Mouse (Mus musculus): ENCODE data around the gene Snapin. TPM values are rescaled to one million over a fixed set of nuclear protein-coding genes. Genes with fewer than 3 reads are reported as not detected.

The Snapin gene
- polyA plus RNA-seq, 1 experiment from 2014 or later, result 98.7 TPM

DNA sequence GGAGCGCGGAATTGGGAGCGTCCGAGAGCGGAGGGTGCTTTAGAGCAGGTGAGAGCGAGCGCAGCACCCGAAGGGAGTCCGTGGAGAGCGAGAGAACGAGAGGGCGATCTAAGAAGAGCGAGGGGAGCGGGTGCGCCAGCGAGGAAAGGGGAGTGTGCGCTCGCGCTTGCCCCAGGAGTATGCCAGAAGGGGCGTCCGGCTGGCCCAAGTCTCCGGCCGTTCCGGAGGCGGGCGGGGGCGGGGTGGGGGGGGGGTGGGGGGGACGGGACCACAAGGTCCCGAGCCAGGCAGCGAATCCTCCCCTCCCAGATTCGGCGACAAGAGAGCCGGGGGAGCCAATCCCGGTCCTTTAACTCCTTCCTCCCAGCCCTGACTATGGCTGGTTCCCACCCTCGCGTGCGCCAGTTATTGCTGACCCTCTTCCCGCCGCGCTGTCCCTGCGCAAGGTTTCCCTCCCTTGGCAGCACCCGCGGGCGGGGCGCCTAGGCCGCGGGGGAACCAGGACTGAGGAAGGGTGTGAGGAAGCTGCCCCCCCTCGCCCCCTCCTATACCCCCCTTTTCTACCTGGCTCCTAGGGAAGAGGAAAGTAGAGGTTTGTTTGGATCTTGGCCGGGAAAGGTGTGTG lies 25.0 kb downstream of the Snapin start, which contains the start of gene Npr1:
Gene Npr1, minus strand, starts transcription at position 181 of the 625 bp plus-strand sequence.
- H3K9me3 ChIP-seq (replicated peaks), result no peaks in the 10 kb centered on the region
- no peak within 1 kb of the TSS for H3K27ac ChIP-seq (replicated peaks)
- peaks cover 52% of the 10 kb centered on the region for H3K27me3 ChIP-seq (replicated peaks)
- H3K9ac ChIP-seq (replicated peaks), result peak within 1 kb of the TSS; percentile 55
- H3K36me3 ChIP-seq, result no peaks in the 10 kb centered on the region
- 0% methylated on average over 30 of the region's 49 CpGs for WGBS
- H3K4me2 ChIP-seq, result peak within 1 kb of the TSS; percentile 96
- ATAC-seq (ENCODE audit: low FRiP score), result peak; percentile 60
- H3K4me3 ChIP-seq (replicated peaks), result peak within 1 kb of the TSS; percentile 60
- H3K4me1 ChIP-seq, result peaks cover 18% of the 10 kb centered on the region

DNA sequence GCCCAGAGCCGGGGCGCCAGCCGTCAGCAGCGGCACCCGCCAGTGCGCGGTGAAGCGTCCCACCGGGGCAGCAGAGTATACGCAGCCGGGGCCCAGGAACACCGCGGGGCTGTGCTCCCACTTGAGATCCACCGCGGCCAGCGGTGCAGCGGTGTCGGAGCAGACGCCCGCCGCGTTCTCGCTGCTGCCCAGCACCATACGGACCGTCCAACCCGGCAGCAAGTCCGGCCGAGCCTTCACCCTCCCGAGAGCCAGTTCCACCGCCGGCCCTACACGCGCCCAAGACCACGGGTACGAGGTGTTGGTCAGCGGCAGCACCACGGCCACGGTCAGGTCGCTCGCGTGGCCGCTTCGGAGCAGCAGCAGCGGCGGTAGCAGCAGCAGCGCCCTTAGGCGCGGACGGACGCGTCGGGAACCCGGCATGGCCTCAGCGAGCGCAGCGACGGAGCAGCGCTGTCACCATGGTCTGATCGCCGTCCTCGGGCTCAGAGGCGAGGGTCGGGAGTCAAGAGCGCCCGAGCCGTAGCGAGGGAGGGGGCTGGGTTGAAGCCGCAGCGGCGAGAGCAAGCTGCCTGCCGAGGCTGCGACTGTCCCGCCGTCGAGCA lies 25.6 kb downstream of the Snapin start:
- H3K4me3 ChIP-seq (replicated peaks), result peak overlapping the region; percentile 60
- peaks cover 52% of the 10 kb centered on the region for H3K27me3 ChIP-seq (replicated peaks)
- ATAC-seq (ENCODE audit: low FRiP score), result peak; percentile 51
- no peaks in the 10 kb centered on the region for H3K9me3 ChIP-seq (replicated peaks)
- H3K9ac ChIP-seq (replicated peaks), result peak overlapping the region; percentile 55
- H3K36me3 ChIP-seq, result no peaks in the 10 kb centered on the region
- no peak overlapping the region for H3K27ac ChIP-seq (replicated peaks)
- peaks cover 18% of the 10 kb centered on the region for H3K4me1 ChIP-seq
- peak overlapping the region; percentile 96 for H3K4me2 ChIP-seq
- WGBS, result under 1% methylated on average over 75 of the region's 75 CpGs

DNA sequence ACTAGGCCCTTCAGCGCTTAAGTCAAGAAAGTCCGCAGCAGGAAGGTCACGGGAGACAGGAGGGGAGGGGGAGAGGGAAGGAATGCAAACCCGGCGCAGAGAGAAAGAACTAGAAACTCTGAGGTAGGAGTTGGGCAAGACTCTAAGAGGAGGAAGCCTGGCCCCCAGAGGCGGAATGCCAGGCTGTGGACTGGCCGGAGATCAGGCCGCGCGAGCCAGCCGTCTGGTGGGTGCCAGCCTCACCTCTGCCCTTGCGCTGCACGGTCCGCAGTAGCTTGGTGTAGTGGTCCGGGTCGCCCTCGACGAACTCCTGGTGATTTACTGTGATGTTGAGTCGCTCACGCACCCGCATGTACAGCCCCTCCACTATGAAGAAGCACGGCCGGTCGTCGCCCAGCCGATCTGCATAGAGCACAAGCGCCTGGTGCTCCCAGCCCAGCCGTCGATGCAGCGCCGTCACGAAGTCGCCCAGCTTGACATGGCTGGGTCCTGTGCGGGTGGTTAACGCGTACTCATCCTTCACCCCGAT lies 26.2 kb downstream of the Snapin start:
- WGBS, result 13% methylated on average over 37 of the region's 37 CpGs
- peaks cover 52% of the 10 kb centered on the region for H3K27me3 ChIP-seq (replicated peaks)

DNA sequence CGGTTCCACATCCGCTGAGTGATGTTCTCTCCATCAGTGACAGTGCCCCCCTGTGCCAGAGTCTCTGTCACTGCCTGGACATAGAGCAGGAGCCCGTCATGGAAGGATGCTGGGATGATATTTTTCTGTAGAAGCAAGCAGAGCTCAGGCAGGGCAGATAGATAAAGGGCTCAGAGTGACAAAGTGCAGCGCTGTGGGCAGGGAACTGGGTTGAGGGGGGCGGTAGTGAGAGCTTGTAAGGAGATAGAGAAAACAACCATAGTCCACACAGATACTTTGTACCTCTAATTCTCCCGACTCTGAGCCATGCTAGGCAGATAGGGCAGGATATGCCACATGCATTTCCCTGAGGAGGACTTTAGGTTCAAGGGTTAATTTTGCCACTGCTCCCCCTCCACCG lies 28.3 kb downstream of the Snapin start:
- Histone ChIP-seq H3K27me3 (replicated peaks) (peaks cover 48% of the 10 kb centered on the region), H3K9me3 (replicated peaks) (no peaks in the 10 kb centered on the region), H3K9ac (replicated peaks) (no peak overlapping the region), H3K27ac (replicated peaks) (no peak overlapping the region), H3K36me3 (no peaks in the 10 kb centered on the region), H3K4me1 (peaks cover 18% of the 10 kb centered on the region), H3K4me2 (no peak overlapping the region), H3K4me3 (replicated peaks) (no peak overlapping the region)
- 35% methylated on average over 7 of the region's 7 CpGs for WGBS
- no peak for ATAC-seq (ENCODE audit: low FRiP score)

More for the DNA sequence above, 26.2 kb downstream of the Snapin start:
- Histone ChIP-seq H3K36me3 (no peaks in the 10 kb centered on the region), H3K4me2 (peak overlapping the region; percentile 96), H3K27ac (replicated peaks) (no peak overlapping the region), H3K9ac (replicated peaks) (peak overlapping the region; percentile 55; the same call in 1 of the 2 replicates), H3K4me3 (replicated peaks) (peak overlapping the region; percentile 60), H3K4me1 (peaks cover 18% of the 10 kb centered on the region), H3K9me3 (replicated peaks) (no peaks in the 10 kb centered on the region)
- no peak for ATAC-seq (ENCODE audit: low FRiP score)

DNA sequence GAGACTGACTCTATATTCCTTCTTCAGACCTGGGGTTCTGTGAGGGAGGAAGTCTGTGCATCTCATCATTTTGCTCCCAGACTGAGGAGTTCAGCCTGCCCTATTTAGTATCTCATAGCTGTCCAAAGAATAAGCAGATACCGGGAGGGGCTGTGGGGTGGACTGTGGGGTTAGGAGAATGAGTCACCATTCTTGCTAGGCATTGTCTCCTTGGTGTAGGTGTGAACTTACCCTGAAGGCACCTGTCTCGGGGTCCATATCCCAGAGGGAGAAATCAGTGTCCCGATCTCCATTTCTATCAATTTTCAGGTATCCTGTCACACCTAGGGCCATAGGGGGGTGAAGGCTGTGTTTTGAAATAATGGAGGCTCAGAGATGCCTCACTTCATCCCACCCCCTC lies 28.9 kb downstream of the Snapin start:
- WGBS, result 92% methylated on average over 3 of the region's 3 CpGs

DNA sequence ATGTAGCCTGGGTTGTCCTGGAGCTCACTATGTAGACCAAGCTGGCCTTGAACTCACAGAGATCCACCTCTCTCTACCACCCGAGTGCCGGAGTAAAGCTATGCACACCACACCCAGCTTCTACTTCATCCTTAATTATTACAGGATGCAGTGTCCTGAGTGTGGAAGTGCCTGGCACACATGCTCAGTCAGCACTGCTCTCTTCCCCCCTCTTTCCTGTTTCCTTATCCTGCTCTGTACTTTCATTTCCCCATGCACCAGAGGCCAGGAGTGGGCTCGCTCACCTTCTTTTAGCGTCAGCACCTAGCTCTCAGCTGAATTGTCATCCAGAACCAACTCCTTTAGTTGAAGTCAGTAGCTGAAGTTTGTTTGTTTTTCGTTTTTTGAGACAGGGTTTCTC lies 30.5 kb downstream of the Snapin start:
- ATAC-seq (ENCODE audit: low FRiP score), result no peak
- no peak overlapping the region for H3K9ac ChIP-seq (replicated peaks)
- H3K27me3 ChIP-seq (replicated peaks), result peaks cover 40% of the 10 kb centered on the region
- H3K4me2 ChIP-seq, result no peak overlapping the region
- peaks cover 8% of the 10 kb centered on the region for H3K4me1 ChIP-seq
- no peak overlapping the region for H3K27ac ChIP-seq (replicated peaks)
- no peak overlapping the region for H3K4me3 ChIP-seq (replicated peaks)
- H3K9me3 ChIP-seq (replicated peaks), result no peaks in the 10 kb centered on the region
- WGBS, result 81% methylated on average over 5 of the region's 5 CpGs
- H3K36me3 ChIP-seq, result no peaks in the 10 kb centered on the region

More for the DNA sequence above, 28.9 kb downstream of the Snapin start:
- Histone ChIP-seq H3K36me3 (no peaks in the 10 kb centered on the region), H3K27ac (replicated peaks) (no peak overlapping the region), H3K4me2 (no peak overlapping the region), H3K9me3 (replicated peaks) (no peaks in the 10 kb centered on the region), H3K4me1 (peaks cover 18% of the 10 kb centered on the region), H3K4me3 (replicated peaks) (no peak overlapping the region), H3K27me3 (replicated peaks) (peaks cover 48% of the 10 kb centered on the region), H3K9ac (replicated peaks) (no peak overlapping the region)
- ATAC-seq (ENCODE audit: low FRiP score), result no peak

DNA sequence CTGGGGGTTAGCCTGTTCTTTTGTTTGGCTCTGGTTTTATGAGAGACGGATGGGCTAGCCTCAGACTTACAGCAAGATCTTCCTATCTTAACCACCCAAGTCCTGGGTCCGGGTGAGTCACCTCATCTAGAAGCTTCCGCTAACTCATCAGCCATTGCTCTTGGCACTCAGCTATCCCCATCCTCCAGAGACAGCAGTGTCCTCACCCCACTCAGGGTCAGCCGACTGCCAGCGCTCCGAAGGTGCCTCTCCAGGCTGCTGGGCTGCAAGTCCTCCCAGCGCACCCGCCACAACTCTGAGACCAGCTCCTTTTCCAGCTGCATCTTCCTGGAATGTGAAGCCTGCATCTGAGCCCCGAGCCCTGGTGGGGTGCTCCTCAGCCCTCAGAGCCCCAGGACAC lies 31.1 kb downstream of the Snapin start:
- Histone ChIP-seq H3K27me3 (replicated peaks) (peaks cover 34% of the 10 kb centered on the region), H3K9me3 (replicated peaks) (no peaks in the 10 kb centered on the region), H3K4me2 (no peak overlapping the region), H3K9ac (replicated peaks) (no peak overlapping the region), H3K36me3 (no peaks in the 10 kb centered on the region), H3K4me1 (peaks cover 2% of the 10 kb centered on the region; the same call in 1 of the 2 replicates), H3K4me3 (replicated peaks) (no peak overlapping the region), H3K27ac (replicated peaks) (no peak overlapping the region)
- ATAC-seq (ENCODE audit: low FRiP score), result no peak
- 85% methylated on average over 9 of the region's 9 CpGs for WGBS

DNA sequence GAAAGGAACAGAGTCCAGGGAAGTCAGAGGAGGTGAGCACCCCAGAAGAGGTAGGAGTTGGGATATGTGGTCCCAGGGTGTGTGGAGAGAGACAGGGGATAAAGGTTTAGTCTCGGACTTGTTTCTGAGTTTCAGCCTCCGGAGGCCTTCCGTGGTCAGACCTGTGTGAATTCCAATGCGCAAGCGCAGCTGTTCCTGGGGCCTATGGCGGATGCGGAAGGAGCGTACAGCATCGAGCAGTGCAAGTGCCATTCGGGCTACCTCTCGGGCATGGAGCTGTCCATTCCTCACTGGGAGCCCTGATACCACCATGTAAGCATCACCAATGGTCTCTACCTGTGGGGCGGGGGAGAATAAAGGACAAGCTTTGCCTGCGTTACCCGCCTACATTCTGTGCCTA lies 35.9 kb downstream of the Snapin start:
- 90% methylated on average over 14 of the region's 14 CpGs for WGBS
- H3K9ac ChIP-seq (replicated peaks), result no peak overlapping the region
- H3K27ac ChIP-seq (replicated peaks), result no peak overlapping the region
- no peak overlapping the region for H3K4me2 ChIP-seq
- ATAC-seq (ENCODE audit: low FRiP score), result no peak
- no peaks in the 10 kb centered on the region for H3K36me3 ChIP-seq
- no peaks in the 10 kb centered on the region for H3K9me3 ChIP-seq (replicated peaks)
- no peak overlapping the region for H3K4me3 ChIP-seq (replicated peaks)
- no peaks in the 10 kb centered on the region for H3K4me1 ChIP-seq
- no peaks in the 10 kb centered on the region; the same call in 1 of the 2 replicates for H3K27me3 ChIP-seq (replicated peaks)

DNA sequence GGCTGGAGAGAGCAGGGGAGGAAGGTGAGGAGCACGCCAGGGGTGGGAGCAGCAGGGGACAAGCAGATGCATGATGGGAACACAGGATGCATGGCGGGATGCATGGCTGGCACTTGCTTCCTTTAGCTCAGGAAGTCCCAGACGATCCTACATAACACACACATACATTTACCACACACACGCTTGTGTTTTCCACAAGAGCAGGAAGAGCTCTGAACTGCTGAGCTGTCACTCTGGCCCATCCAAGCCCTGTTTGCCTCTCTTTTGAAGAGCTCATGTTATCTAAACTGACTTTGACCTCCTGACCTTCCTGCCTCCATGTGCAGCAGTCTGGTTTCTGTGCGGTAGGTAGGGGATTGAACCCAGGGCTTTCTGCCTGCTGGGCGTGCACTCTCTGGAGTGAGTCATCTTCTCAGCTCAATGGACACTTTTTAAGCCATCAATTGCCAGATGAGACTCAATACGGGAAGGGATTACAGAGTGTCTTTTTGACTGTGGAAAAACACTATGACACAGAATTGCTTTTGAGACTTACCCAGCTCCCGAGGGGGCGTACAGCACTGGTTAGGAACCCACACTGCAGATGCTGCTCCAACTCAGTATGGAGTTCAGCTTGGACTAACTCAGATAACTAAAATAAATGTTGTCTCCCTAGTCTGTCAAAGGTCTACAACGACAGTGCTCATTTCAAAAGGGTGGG lies 39.3 kb downstream of the Snapin start:
- no peaks in the 10 kb centered on the region for H3K9me3 ChIP-seq (replicated peaks)
- no peaks in the 10 kb centered on the region for H3K36me3 ChIP-seq
- H3K4me3 ChIP-seq (replicated peaks), result no peak overlapping the region
- WGBS, result 73% methylated on average over 10 of the region's 10 CpGs
- no peak for ATAC-seq (ENCODE audit: low FRiP score)
- no peaks in the 10 kb centered on the region; the same call in 1 of the 2 replicates for H3K27me3 ChIP-seq (replicated peaks)
- no peak overlapping the region for H3K27ac ChIP-seq (replicated peaks)
- no peak overlapping the region for H3K9ac ChIP-seq (replicated peaks)
- H3K4me1 ChIP-seq, result peaks cover 8% of the 10 kb centered on the region
- H3K4me2 ChIP-seq, result 0 out of 2 replicates have a peak overlapping the region, but pooled peaks have one; percentile 21

DNA sequence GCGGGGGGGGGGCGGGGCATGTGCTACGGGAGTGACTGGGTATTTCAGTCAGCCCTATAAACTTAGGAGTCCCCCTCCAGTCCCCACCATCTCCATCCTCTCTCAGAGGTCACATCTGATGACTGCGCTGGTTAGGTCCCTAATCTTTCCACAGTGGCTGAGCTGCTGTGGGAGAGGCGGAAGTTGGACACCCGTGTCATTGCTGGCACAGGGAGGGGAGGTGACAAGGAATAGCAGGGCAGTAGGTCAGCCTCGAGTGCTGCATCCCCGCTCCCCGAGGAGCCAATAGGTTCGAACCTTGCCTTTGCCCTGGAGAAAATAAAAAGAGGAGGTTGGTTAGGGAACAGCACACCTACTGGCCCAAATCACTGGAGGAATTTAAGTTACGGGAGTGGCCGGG lies 40.0 kb downstream of the Snapin start:
- H3K9me3 ChIP-seq (replicated peaks), result no peaks in the 10 kb centered on the region
- H3K4me2 ChIP-seq, result peak overlapping the region; percentile 21; the same call in 1 of the 2 replicates
- no peak overlapping the region for H3K9ac ChIP-seq (replicated peaks)
- H3K36me3 ChIP-seq, result no peaks in the 10 kb centered on the region
- 37% methylated on average over 12 of the region's 12 CpGs for WGBS
- no peak overlapping the region for H3K27ac ChIP-seq (replicated peaks)
- peaks cover 14% of the 10 kb centered on the region for H3K4me1 ChIP-seq
- H3K27me3 ChIP-seq (replicated peaks), result no peaks in the 10 kb centered on the region; the same call in 1 of the 2 replicates
- no peak overlapping the region for H3K4me3 ChIP-seq (replicated peaks)
- ATAC-seq (ENCODE audit: low FRiP score), result no peak

DNA sequence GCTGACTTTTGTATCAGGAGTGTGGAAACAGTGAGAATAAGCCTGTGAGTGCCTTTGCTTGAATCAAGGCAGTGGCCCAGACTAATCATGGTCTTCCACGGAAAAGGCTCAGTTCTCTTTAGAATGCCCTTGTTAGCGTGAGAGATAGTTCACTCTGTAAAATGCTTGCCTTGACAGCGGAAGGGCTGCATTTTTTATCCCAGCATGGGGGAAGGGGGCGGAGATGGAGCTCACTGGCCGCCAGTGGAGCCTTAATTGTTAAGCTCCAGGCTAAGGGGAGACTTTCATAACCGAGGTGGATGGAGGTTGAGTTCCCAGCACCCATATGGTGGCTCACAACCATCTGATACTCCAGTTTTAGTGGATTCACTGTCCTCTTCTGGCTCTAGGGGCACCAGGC lies 42.2 kb downstream of the Snapin start:
- Histone ChIP-seq H3K27ac (replicated peaks) (no peak overlapping the region), H3K9ac (replicated peaks) (no peak overlapping the region), H3K9me3 (replicated peaks) (no peaks in the 10 kb centered on the region), H3K4me3 (replicated peaks) (no peak overlapping the region), H3K4me2 (no peak overlapping the region), H3K36me3 (no peaks in the 10 kb centered on the region), H3K27me3 (replicated peaks) (no peaks in the 10 kb centered on the region; the same call in 1 of the 2 replicates), H3K4me1 (peaks cover 18% of the 10 kb centered on the region)
- ATAC-seq (ENCODE audit: low FRiP score), result no peak
- WGBS, result 30% methylated on average over 6 of the region's 6 CpGs
